Mouse (Mus musculus) hindbrain, embryonic 16.5 days (tissue): ENCODE results near the gene Uvssa. TPM values are rescaled to one million over a fixed set of nuclear protein-coding genes. Genes with fewer than 3 reads are reported as not detected.

Experiments used
- ATAC-seq: fragments of 200-750 bp; cut with Nextera tagmentation; 2 replicates; pipeline ENCODE4 v1.8.0; 2017; ENCODE audit warnings: moderate TSS enrichment, moderate library complexity
- H3K27ac ChIP-seq: fragments of 300-500 bp; sonication (generic); 2 replicates; pipeline ENCODE4 v1.5.1; 2014; ENCODE audit warnings: low read depth, mild to moderate bottlenecking, control low read depth, low read length, moderate library complexity
- H3K27me3 ChIP-seq: fragments of 300-500 bp; sonication (generic); replicated peaks from 2 replicates; pipeline ENCODE4 v1.6.1; 2014; ENCODE audit warnings: low read length; ENCODE audit not compliant: control insufficient read depth, insufficient read depth
- H3K36me3 ChIP-seq: fragments of 300-500 bp; sonication (generic); 2 replicates; pipeline ENCODE4 v1.6.1; 2014; ENCODE audit warnings: mild to moderate bottlenecking, low read length, moderate library complexity, mixed read lengths; ENCODE audit not compliant: control insufficient read depth, insufficient read depth
- H3K4me1 ChIP-seq: fragments of 300-500 bp; sonication (generic); 2 replicates; pipeline ENCODE4 v1.6.1; 2014; ENCODE audit warnings: low read depth, low read length; ENCODE audit not compliant: control insufficient read depth, insufficient read depth
- H3K4me2 ChIP-seq: fragments of 300-500 bp; sonication (generic); 2 replicates; pipeline ENCODE4 v1.6.1; 2014; ENCODE audit warnings: mild to moderate bottlenecking, low read length, control low read depth, moderate library complexity
- H3K4me3 ChIP-seq: fragments of 300-500 bp; sonication (generic); 2 replicates; pipeline ENCODE4 v1.5.1; 2014; ENCODE audit warnings: mild to moderate bottlenecking, low read length, control low read depth, moderate library complexity
- H3K9ac ChIP-seq: fragments of 300-500 bp; sonication (generic); 2 replicates; pipeline ENCODE4 v1.6.1; 2014; ENCODE audit warnings: low read depth, mild to moderate bottlenecking, control low read depth, low read length, moderate library complexity
- H3K9me3 ChIP-seq: fragments of 300-500 bp; sonication (generic); 2 replicates; pipeline ENCODE4 v1.6.1; 2014; ENCODE audit warnings: mild to moderate bottlenecking, low read length, moderate library complexity; ENCODE audit not compliant: control insufficient read depth
- WGBS: fragments of 180-500 bp; shearing (Covaris S2); extraction: QIAGEN DNeasy Blood & Tissue Kit; methylation state at CpG from one replicate; pipeline ENCODE4 v1.1.7; 2014; 5-methylcytosine and 5-hydroxymethylcytosine counted together
- polyA plus RNA-seq: library from polyadenylated mRNA; unstranded; fragments of >200 nt; fragmentation: Nextera tagmentation; extraction: Ambion mirVana; gene quantifications from 2 replicates; pipeline ENCODE4 v1.2.1, GENCODE M21; 2015

Gene Uvssa
- polyA plus RNA-seq, 1 experiment from 2014 or later = 6.2 TPM

GRCm38 (mm10) chr5:33455737-33456136 lies 77.4 kb downstream of the Uvssa start:
- no peak for ATAC-seq
- Histone ChIP-seq H3K27ac (no peak overlapping the region), H3K9ac (no peak overlapping the region), H3K9me3 (no peaks in the 10 kb centered on the region), H3K4me1 (no peaks in the 10 kb centered on the region), H3K4me3 (no peak overlapping the region), H3K36me3 (no peaks in the 10 kb centered on the region), H3K27me3 (peaks cover 10% of the 10 kb centered on the region), H3K4me2 (no peak overlapping the region)
- 74% methylated on average over 8 of the region's 8 CpGs for WGBS

GRCm38 (mm10) chr5:33458132-33458622 lies 79.8 kb downstream of the Uvssa start:
- 26% methylated on average over 3 of the region's 3 CpGs for WGBS
- ATAC-seq = no peak
- peaks cover 11% of the 10 kb centered on the region for H3K27me3 ChIP-seq

GRCm38 (mm10) chr5:33459111-33459510 lies 80.8 kb downstream of the Uvssa start:
- no peaks in the 10 kb centered on the region for H3K9me3 ChIP-seq
- H3K27me3 ChIP-seq = peaks cover 11% of the 10 kb centered on the region
- H3K4me3 ChIP-seq = no peak overlapping the region
- H3K36me3 ChIP-seq = no peaks in the 10 kb centered on the region
- ATAC-seq = no peak
- no peaks in the 10 kb centered on the region for H3K4me1 ChIP-seq
- 59% methylated on average over 2 of the region's 2 CpGs for WGBS
- no peak overlapping the region for H3K9ac ChIP-seq
- no peak overlapping the region for H3K27ac ChIP-seq
- H3K4me2 ChIP-seq = no peak overlapping the region

More at GRCm38 (mm10) chr5:33458132-33458622, 79.8 kb downstream of the Uvssa start:
- no peaks in the 10 kb centered on the region for H3K4me1 ChIP-seq
- H3K9me3 ChIP-seq = no peaks in the 10 kb centered on the region
- no peak overlapping the region for H3K4me2 ChIP-seq
- no peak overlapping the region for H3K9ac ChIP-seq
- no peaks in the 10 kb centered on the region for H3K36me3 ChIP-seq
- no peak overlapping the region for H3K27ac ChIP-seq
- H3K4me3 ChIP-seq = no peak overlapping the region

- 50% methylated on average over 7 of the region's 7 CpGs for WGBS
- H3K27me3 ChIP-seq = peaks cover 7% of the 10 kb centered on the region
- no peak overlapping the region for H3K4me2 ChIP-seq
- no peaks in the 10 kb centered on the region for H3K36me3 ChIP-seq
- H3K27ac ChIP-seq = no peak overlapping the region
- H3K9ac ChIP-seq = no peak overlapping the region
- no peak for ATAC-seq
- no peak overlapping the region for H3K4me3 ChIP-seq
- H3K4me1 ChIP-seq = no peaks in the 10 kb centered on the region
- H3K9me3 ChIP-seq = no peaks in the 10 kb centered on the region
These were observed 86.0 kb downstream of the Uvssa start for GRCm38 (mm10) chr5:33464390-33464789.

GRCm38 (mm10) chr5:33465464-33465863 lies 87.1 kb downstream of the Uvssa start:
- WGBS = 22% methylated on average over 11 of the region's 11 CpGs
- Histone ChIP-seq H3K36me3 (no peaks in the 10 kb centered on the region), H3K9ac (no peak overlapping the region), H3K4me2 (no peak overlapping the region), H3K4me3 (no peak overlapping the region), H3K27ac (no peak overlapping the region), H3K4me1 (no peaks in the 10 kb centered on the region), H3K9me3 (no peaks in the 10 kb centered on the region), H3K27me3 (peaks cover 7% of the 10 kb centered on the region)
- no peak for ATAC-seq

Other genes with a start within 250 kb of the Uvssa start
- gene Spon2, start 160.1 kb upstream of the Uvssa start, polyA plus RNA-seq = 4.7 and 6.2 TPM in 2 replicates
- 402 and 446 TPM in 2 replicates for gene Ctbp1, start 103.6 kb upstream of the Uvssa start, polyA plus RNA-seq
- 136 and 142 TPM in 2 replicates for gene Maea, start 43.0 kb upstream of the Uvssa start, polyA plus RNA-seq
- 0.47 TPM in 1 of 2 replicates, not detected in the other for gene Nkx1-1, start 55.4 kb downstream of the Uvssa start, polyA plus RNA-seq